Mouse (Mus musculus) olfactory bulb, adult 2 months (tissue): Measurements from ENCODE around the gene Tas1r1.

Experiments used
- CTCF ChIP-seq: fragments of 200-500 bp; IDR thresholded peaks from 2 replicates; pipeline ENCODE4 v1.5.1; 2012; ENCODE audit warnings: low read depth, mild to moderate bottlenecking, low read length, moderate library complexity; ENCODE audit not compliant: insufficient read depth
- POLR2A ChIP-seq: fragments of 200-500 bp; IDR thresholded peaks from 2 replicates; pipeline ENCODE4 v1.6.1; 2012; ENCODE audit warnings: mild to moderate bottlenecking, low read depth, low read length, moderate library complexity; ENCODE audit not compliant: insufficient read depth

GRCm38 (mm10) chr4:152039831-152040310, 1.5 kb upstream of the Tas1r1 start:
- TF ChIP-seq POLR2A: no peak
- TF ChIP-seq CTCF: no peak
